Mouse (Mus musculus) limb, embryonic 14.5 days (tissue): ENCODE measurements around the gene Zfp706. TPM values are rescaled to one million over a fixed set of nuclear protein-coding genes. Genes with fewer than 3 reads are reported as not detected.

Experiments used
- ATAC-seq: fragments of 200-750 bp; cut with Nextera tagmentation; 2 replicates; pipeline ENCODE4 v1.8.0; 2017; ENCODE audit warnings: low read depth, moderate number of reproducible peaks, moderate TSS enrichment; ENCODE audit not compliant: low FRiP score
- DNase-seq: peaks from one replicate; pipeline ENCODE4 v3.0.0-alpha.2; 2015; ENCODE audit warnings: low spot score
- H3K27ac ChIP-seq: fragments of 300-500 bp; sonication (generic); replicated peaks from 2 replicates; pipeline ENCODE4 v1.5.1; 2014; ENCODE audit warnings: low read depth, mild to moderate bottlenecking, low read length, moderate library complexity, mixed read lengths
- H3K27me3 ChIP-seq: fragments of 300-500 bp; sonication (generic); 2 replicates; pipeline ENCODE4 v1.6.1; 2014; ENCODE audit warnings: low read length, mixed read lengths; ENCODE audit not compliant: control insufficient read depth, insufficient read depth
- H3K36me3 ChIP-seq: fragments of 300-500 bp; sonication (generic); 2 replicates; pipeline ENCODE4 v1.6.1; 2014; ENCODE audit warnings: mild to moderate bottlenecking, low read length, moderate library complexity, mixed read lengths; ENCODE audit not compliant: control insufficient read depth, insufficient read depth
- H3K4me1 ChIP-seq: fragments of 300-500 bp; sonication (generic); 2 replicates; pipeline ENCODE4 v1.6.1; 2014; ENCODE audit warnings: antibody characterized with exemption, low read length, mixed read lengths; ENCODE audit not compliant: control insufficient read depth, insufficient read depth
- H3K4me2 ChIP-seq: fragments of 300-500 bp; sonication (generic); replicated peaks from 2 replicates; pipeline ENCODE4 v1.6.1; 2014; ENCODE audit warnings: low read depth, mild to moderate bottlenecking, low read length, moderate library complexity; ENCODE audit not compliant: severe bottlenecking
- H3K4me3 ChIP-seq: fragments of 300-500 bp; sonication (generic); replicated peaks from 2 replicates; pipeline ENCODE4 v1.5.1; 2014; ENCODE audit warnings: low read length
- H3K9ac ChIP-seq: fragments of 300-500 bp; sonication (generic); 2 replicates; pipeline ENCODE4 v1.6.1; 2014; ENCODE audit warnings: mild to moderate bottlenecking, low read depth, low read length, moderate library complexity; ENCODE audit not compliant: severe bottlenecking
- H3K9me3 ChIP-seq: fragments of 300-500 bp; sonication (generic); 2 replicates; pipeline ENCODE4 v1.6.1; 2016; ENCODE audit warnings: low read length; ENCODE audit not compliant: control insufficient read depth
- POLR2A ChIP-seq: fragments of 200-500 bp; IDR thresholded peaks from 2 replicates; pipeline ENCODE4 v1.8.0; 2012; ENCODE audit warnings: inconsistent platforms, mild to moderate bottlenecking, moderate library complexity, borderline replicate concordance; ENCODE audit not compliant: insufficient read depth, insufficient read length; ENCODE audit errors: extremely low read depth
- WGBS: fragments of 180-500 bp; shearing (Covaris S2); extraction: QIAGEN DNeasy Blood & Tissue Kit; methylation state at CpG from one replicate; pipeline ENCODE4 v1.1.7; 2014; 5-methylcytosine and 5-hydroxymethylcytosine counted together
- polyA plus RNA-seq, 2 experiments: library from polyadenylated mRNA; depleted of rRNA in 1 of 2; stranded (reverse) in 1 of 2; unstranded in 1 of 2; fragments of >200 nt; fragmentation: Nextera tagmentation in 1 of 2; extraction: Ambion mirVana in 1 of 2; gene quantifications; 2 replicates each; pipeline versions ENCODE4 v1.2.1 to v1.2.3; 2012 to 2014

The Zfp706 gene
- polyA plus RNA-seq, 2 experiments: 98.3 to 400 TPM

DNA sequence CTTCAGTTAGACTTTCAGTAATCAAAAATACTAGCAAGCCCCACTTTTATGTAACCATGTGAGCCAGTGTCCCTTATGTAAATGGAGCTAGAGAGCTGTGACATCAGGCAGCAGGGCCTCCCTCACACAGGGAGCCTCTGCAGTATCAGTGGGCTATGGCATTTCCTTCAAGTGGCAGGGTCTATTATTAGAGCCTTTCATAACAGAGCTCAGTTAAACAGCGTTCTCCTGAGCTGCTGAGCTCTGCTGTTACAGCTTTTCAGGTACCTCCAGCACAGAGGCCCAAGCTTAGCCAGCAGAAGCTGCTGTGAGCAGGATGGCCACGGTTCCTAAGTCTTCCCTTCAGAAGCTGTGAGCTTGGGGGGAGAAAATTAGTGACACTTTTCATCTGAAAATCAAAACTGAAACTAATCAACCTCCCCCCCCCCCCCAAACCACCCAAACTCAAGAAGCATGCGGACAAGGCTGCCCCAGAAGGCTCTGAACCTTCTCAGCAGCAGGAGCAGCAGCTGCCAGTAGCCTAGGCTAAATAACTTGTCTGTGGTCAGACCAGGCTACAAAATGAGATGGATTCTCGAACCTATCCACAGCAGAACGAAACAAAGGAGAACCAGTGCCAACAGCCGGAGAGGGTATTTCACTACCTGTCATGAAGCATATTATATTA lies 20.2 kb downstream of the Zfp706 start:
- Histone ChIP-seq H3K4me1 (0 out of 2 replicates have a peak, but pooled peaks cover 6% of the 10 kb centered on the region), H3K4me2 (no peak overlapping the region), H3K27me3 (no peaks in the 10 kb centered on the region), H3K4me3 (no peak overlapping the region), H3K9ac (no peak overlapping the region), H3K9me3 (no peaks in the 10 kb centered on the region), H3K36me3 (no peaks in the 10 kb centered on the region), H3K27ac (0 out of 2 replicates have a peak overlapping the region, but pooled peaks have one; percentile 26)
- WGBS: 73% methylated on average over 6 of the region's 6 CpGs
- TF ChIP-seq POLR2A: no peak
- ATAC-seq (no peak; the same call in 1 of the 2 replicates), DNase-seq (no peak)

DNA sequence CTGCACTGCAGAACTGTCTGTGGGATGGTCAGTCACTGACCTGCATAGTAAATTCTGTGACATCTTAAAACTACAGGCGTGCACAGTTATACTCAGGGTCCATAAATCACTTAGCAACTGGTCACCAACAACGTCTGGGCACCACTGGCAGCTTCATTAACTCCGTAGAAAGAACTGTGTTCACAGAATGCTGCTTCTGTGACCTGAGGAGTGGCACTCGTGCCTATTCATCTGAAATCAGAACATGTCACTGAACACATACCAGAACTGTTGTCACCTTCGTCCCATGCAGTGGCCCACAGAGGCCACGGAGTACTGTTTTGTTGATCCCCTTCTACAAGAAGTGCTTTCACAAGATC lies 22.0 kb downstream of the Zfp706 start:
- no peaks in the 10 kb centered on the region for H3K9me3 ChIP-seq
- H3K4me1 ChIP-seq: peaks cover 6% of the 10 kb centered on the region; the same call in 1 of the 2 replicates
- H3K27ac ChIP-seq: no peak overlapping the region
- no peak overlapping the region for H3K4me2 ChIP-seq
- no peak overlapping the region for H3K9ac ChIP-seq
- H3K27me3 ChIP-seq: no peaks in the 10 kb centered on the region
- no peaks in the 10 kb centered on the region for H3K36me3 ChIP-seq
- WGBS: 36% methylated on average over 6 of the region's 6 CpGs
- ATAC-seq (no peak), DNase-seq (no peak)
- TF ChIP-seq POLR2A: no peak
- H3K4me3 ChIP-seq: no peak overlapping the region

DNA sequence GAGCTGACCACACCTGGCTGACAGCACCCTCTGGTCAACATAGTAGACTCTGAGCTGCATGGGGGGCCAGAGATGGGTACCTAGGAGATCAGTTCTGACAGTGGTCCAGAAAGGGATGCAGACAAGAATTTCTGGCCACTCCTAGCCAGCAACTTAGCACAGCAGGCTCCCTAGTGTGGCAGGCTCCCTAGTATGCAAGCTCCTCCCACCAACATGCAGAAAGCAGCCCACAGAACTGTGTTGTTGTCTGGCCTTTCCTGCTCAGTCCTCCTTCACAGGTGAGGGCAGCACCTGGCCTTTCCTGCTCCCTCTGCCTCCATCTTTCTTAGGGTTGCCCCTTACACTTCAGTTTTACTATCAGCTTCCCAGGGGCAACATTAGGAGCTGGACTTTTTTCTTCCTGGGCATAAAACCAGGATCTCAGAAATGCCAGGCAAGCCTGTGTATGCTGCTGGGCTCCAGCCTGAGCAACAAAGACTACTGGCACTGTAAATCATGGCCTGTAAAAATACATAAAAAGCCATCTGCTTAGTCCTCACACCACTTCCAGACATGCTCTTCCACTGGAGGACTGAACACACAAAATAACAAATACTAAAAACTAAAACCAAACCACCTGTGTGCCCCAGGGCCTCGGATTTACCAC lies 22.5 kb downstream of the Zfp706 start:
- ATAC-seq (no peak), DNase-seq (no peak)
- no peak overlapping the region for H3K27ac ChIP-seq
- no peak for TF ChIP-seq POLR2A
- no peaks in the 10 kb centered on the region for H3K36me3 ChIP-seq
- WGBS: 14% methylated on average over 1 of the region's 1 CpGs
- H3K4me2 ChIP-seq: no peak overlapping the region
- peaks cover 11% of the 10 kb centered on the region for H3K4me1 ChIP-seq
- no peak overlapping the region for H3K4me3 ChIP-seq
- no peak overlapping the region for H3K9ac ChIP-seq
- H3K27me3 ChIP-seq: no peaks in the 10 kb centered on the region
- H3K9me3 ChIP-seq: no peaks in the 10 kb centered on the region

DNA sequence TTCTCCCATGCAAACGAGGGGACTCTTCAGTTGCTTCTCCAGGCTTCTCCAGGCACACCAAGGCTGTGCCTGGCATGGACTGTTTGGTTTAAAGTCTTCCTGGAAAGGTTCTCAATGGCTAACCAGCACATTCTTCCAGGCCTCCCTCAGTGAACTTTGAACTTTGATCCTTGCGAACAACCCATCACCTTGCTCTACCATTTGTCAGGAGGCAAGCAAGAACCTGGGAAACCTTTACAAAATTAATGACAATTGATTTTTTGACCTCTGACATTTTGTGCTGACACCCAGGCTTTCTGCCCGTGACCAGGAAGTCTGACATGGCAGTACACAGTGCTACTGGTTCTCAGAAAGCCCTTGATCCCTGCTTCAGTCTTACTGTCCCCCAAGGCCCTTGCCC lies 24.1 kb downstream of the Zfp706 start:
- no peaks in the 10 kb centered on the region for H3K9me3 ChIP-seq
- H3K9ac ChIP-seq: no peak overlapping the region
- H3K4me1 ChIP-seq: peaks cover 15% of the 10 kb centered on the region
- H3K27ac ChIP-seq: no peak overlapping the region
- no peak overlapping the region for H3K4me2 ChIP-seq
- no peaks in the 10 kb centered on the region for H3K27me3 ChIP-seq
- no peak for TF ChIP-seq POLR2A
- DNase-seq (no peak), ATAC-seq (no peak)
- WGBS: 65% methylated on average over 3 of the region's 3 CpGs
- H3K36me3 ChIP-seq: no peaks in the 10 kb centered on the region
- H3K4me3 ChIP-seq: no peak overlapping the region

DNA sequence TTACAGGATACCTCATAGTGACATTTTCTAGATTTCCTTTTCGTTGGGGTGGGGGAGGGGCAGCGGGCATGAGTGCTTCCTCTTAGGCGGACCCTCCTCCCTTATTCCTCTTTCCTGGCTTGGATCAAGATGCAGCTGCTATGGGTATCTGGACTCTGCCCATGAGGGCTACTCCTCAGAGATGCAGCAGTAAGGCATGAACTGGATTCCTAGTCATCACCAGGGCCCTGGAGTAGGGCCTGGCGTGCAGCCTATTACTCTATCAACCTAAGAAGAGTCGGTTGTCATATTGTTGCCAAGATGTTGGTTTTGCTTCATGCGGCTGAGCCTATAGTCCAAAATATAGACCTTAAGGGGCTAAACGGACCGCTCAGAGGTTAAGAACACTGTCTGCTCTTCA lies 27.3 kb downstream of the Zfp706 start:
- WGBS: 41% methylated on average over 8 of the region's 8 CpGs
- Histone ChIP-seq H3K9ac (peak overlapping the region; percentile 41), H3K9me3 (no peaks in the 10 kb centered on the region), H3K4me2 (peak overlapping the region; percentile 60), H3K27me3 (no peaks in the 10 kb centered on the region), H3K27ac (no peak overlapping the region), H3K4me1 (peaks cover 12% of the 10 kb centered on the region), H3K4me3 (peak overlapping the region; percentile 28), H3K36me3 (no peaks in the 10 kb centered on the region)
- no peak for DNase-seq
- ATAC-seq: no peak; the same call in 1 of the 2 replicates
- no peak for TF ChIP-seq POLR2A
